13 mouse cellular contexts compared by ENCODE assay signal in genomic region chr14:74113116-74113515, GRCm38 (mm10).
DNase-seq lines count a peak whose midpoint lies in the region; ATAC-seq and TF ChIP-seq lines count a peak whose summit lies in the region.
"Had no signal": no experiment of that assay in that cellular context is flagged by ENCODE, and none has a peak within 500 bp of the region (broad histone marks: within the 10 kb centered on the region; RNA-seq: fewer than 3 reads in every experiment).

No protein-coding gene starts in this region.

- no peaks in the 10 kb centered on the region for H3K9me3 ChIP-seq in embryonic facial prominence, embryonic 14.5 days (ENCODE audit: control insufficient read depth, low read length)
- no peaks in the 10 kb centered on the region for H3K9me3 ChIP-seq in embryonic facial prominence, embryonic 10.5 days
- no peaks in the 10 kb centered on the region for H3K9me3 ChIP-seq in forebrain, embryonic 15.5 days
- H3K9me3 ChIP-seq: heart, embryonic 15.5 days had no signal

- no peak for TF ChIP-seq CTCF in left cerebral cortex, adult 2 months (IDR thresholded peaks at IDR 0.05)

- H3K36me3 ChIP-seq in embryonic facial prominence, embryonic 14.5 days (ENCODE audit: control insufficient read depth, insufficient read depth, low read length), result no peaks in the 10 kb centered on the region
- H3K36me3 ChIP-seq in embryonic facial prominence, embryonic 10.5 days (replicated peaks), result no peaks in the 10 kb centered on the region
- no peaks in the 10 kb centered on the region for H3K36me3 ChIP-seq in forebrain, embryonic 15.5 days
- H3K36me3 ChIP-seq: heart, embryonic 15.5 days had no signal

- no peaks in the 10 kb centered on the region for H3K4me1 ChIP-seq in embryonic facial prominence, embryonic 14.5 days (ENCODE audit: control insufficient read depth, insufficient read depth, low read length)
- H3K4me1 ChIP-seq in embryonic facial prominence, embryonic 10.5 days, result no peaks in the 10 kb centered on the region
- H3K4me1 ChIP-seq in forebrain, embryonic 15.5 days, result peaks cover 10% of the 10 kb centered on the region
- H3K4me1 ChIP-seq: heart, embryonic 15.5 days had no signal

- H3K9ac ChIP-seq in embryonic facial prominence, embryonic 14.5 days (ENCODE audit: low read depth, low read length), result no peak overlapping the region
- H3K9ac ChIP-seq in forebrain, embryonic 15.5 days (replicated peaks), result no peak overlapping the region
- H3K9ac ChIP-seq: heart, embryonic 15.5 days had no signal

- ATAC-seq in embryonic facial prominence, embryonic 14.5 days (ENCODE audit: low read depth), result peak; percentile 77; the same call in 1 of the 2 replicates
- peak; percentile 99 for ATAC-seq in forebrain, embryonic 15.5 days (replicated peaks)
- ATAC-seq: Patski had no signal

- intact Hi-C loops in left cerebral cortex, adult 2 months (cut with DNase I), result loop anchor here (1.0 to 10.0 kb wide), 7 partner anchors 92 to 492 kb away; no protein-coding TSS in a partner anchor

- H3K4me3 ChIP-seq in embryonic facial prominence, embryonic 14.5 days (ENCODE audit: low read depth, low read length), result no peak overlapping the region
- no peak overlapping the region for H3K4me3 ChIP-seq in embryonic facial prominence, embryonic 10.5 days
- no peak overlapping the region for H3K4me3 ChIP-seq in forebrain, embryonic 15.5 days
- H3K4me3 ChIP-seq in left cerebral cortex, adult 2 months, result no peak overlapping the region
- H3K4me3 ChIP-seq: erythroblast, embryonic 14.5 days; heart, embryonic 15.5 days had no signal

- no peak overlapping the region for H3K27ac ChIP-seq in embryonic facial prominence, embryonic 14.5 days (replicated peaks; ENCODE audit: low read depth, low read length)
- H3K27ac ChIP-seq in embryonic facial prominence, embryonic 10.5 days (replicated peaks), result no peak overlapping the region
- peak overlapping the region; percentile 75 for H3K27ac ChIP-seq in forebrain, embryonic 15.5 days (replicated peaks)
- H3K27ac ChIP-seq in left cerebral cortex, adult 2 months, result peak overlapping the region; percentile 51; the same call in 1 of the 2 replicates
- H3K27ac ChIP-seq: heart, embryonic 15.5 days; kidney, postnatal 0 days had no signal

- 42% methylated on average over 5 of the region's 5 CpGs for WGBS in embryonic facial prominence, embryonic 14.5 days
- 67% methylated on average over 5 of the region's 5 CpGs for WGBS in embryonic facial prominence, embryonic 10.5 days
- WGBS in forebrain, embryonic 15.5 days, result 18% methylated on average over 5 of the region's 5 CpGs

- no peak overlapping the region for H3K4me2 ChIP-seq in embryonic facial prominence, embryonic 14.5 days (ENCODE audit: low read depth, low read length)
- peak overlapping the region; percentile 25 for H3K4me2 ChIP-seq in forebrain, embryonic 15.5 days (replicated peaks)
- H3K4me2 ChIP-seq: heart, embryonic 15.5 days had no signal

- no peaks in the 10 kb centered on the region for H3K27me3 ChIP-seq in embryonic facial prominence, embryonic 14.5 days (replicated peaks; ENCODE audit: control insufficient read depth, insufficient read depth, low read length)
- no peaks in the 10 kb centered on the region for H3K27me3 ChIP-seq in embryonic facial prominence, embryonic 10.5 days (replicated peaks; ENCODE audit: low read depth, poor library complexity, severe bottlenecking)
- H3K27me3 ChIP-seq in forebrain, embryonic 15.5 days, result no peaks in the 10 kb centered on the region
- H3K27me3 ChIP-seq: heart, embryonic 15.5 days; Patski had no signal

- peak; percentile 37 for DNase-seq in embryonic facial prominence, embryonic 14.5 days (ENCODE audit: low spot score)
- DNase-seq in embryonic facial prominence, embryonic 10.5 days (ENCODE audit: low spot score), result no peak
- DNase-seq in left cerebral cortex, adult 2 months (ENCODE audit: extremely low spot score in 1 of 2, low spot score in 2 of 2), result peak; percentile 39 to 46
- peak; percentile 6 for DNase-seq in retina, postnatal 7 days (ENCODE audit: low read depth, low spot score)
- no peak for DNase-seq in adrenal gland, adult 8-10 months
- no peak for DNase-seq in spleen, postnatal 36 days (ENCODE audit: low spot score in 2 of 2)
- DNase-seq in kidney, adult 9 months, result no peak
- DNase-seq: spleen, adult 18-20 months had no signal

Comparison
In these comparisons a context has a peak if more than half of its experiments do, and no peak if none do; other contexts are left out.
1. DNase-seq: peak in embryonic facial prominence, embryonic 14.5 days (single experiment), left cerebral cortex, adult 2 months (2 of 2) and retina, postnatal 7 days (single experiment); none in embryonic facial prominence, embryonic 10.5 days (single experiment), adrenal gland, adult 8-10 months (single experiment), spleen, postnatal 36 days (0 of 2) and kidney, adult 9 months (single experiment).
2. H3K27ac ChIP-seq: peak in forebrain, embryonic 15.5 days (single experiment) and left cerebral cortex, adult 2 months (single experiment); none in embryonic facial prominence, embryonic 14.5 days (single experiment) and embryonic facial prominence, embryonic 10.5 days (single experiment).